Mouse (Mus musculus): ENCODE measurements at regions not wholly inside any gene's neighbourhood (a gene's known extent, or its start where the extent isn't known, plus 50 kb on each side); places are given as distances from the start of the nearest gene placed in this dataset.

DNA sequence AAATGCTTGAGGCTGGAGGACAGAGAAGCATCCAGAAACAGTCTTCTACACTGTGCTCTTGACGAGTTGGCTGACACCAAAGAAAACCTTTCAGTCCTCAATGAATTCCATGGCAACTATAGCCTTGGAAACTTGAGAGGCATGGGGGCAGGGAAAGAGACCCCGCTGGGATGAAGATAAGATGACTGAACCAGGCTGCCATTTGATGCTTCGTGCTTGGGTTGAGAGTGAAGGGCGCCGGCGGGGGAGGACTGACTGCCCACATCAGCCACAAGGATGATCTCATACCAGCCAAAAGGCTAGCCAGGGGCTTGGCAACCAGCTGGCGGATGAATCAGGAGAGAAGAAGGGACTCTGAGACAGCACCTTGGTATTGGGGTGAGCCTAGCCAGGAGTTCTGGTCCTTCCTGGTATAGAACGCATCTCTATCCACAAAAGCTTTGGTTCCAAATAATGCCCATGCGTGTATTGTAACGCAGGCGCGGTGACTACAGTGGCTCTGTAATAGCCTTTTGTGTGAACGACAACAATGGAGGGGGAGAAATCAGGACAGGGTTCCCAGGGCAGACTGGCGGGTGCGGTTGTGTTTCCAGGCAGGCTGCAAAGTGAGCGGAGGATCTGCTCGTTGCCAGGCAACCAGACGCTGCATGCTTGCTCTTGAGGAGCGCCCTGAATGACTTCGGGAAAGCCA lies 55.0 kb upstream of the Dars start:
- H3K9me3 ChIP-seq (replicated peaks; ENCODE audit: control insufficient read depth, insufficient read depth, low read length, poor library complexity, severe bottlenecking): no peaks in the 10 kb centered on the region
- H3K9ac ChIP-seq (ENCODE audit: low read depth, poor library complexity, severe bottlenecking): no peak overlapping the region
- no peaks in the 10 kb centered on the region for H3K4me1 ChIP-seq (ENCODE audit: control insufficient read depth, insufficient read depth, low read length)
- no peaks in the 10 kb centered on the region; the same call in 1 of the 2 replicates for H3K27me3 ChIP-seq (ENCODE audit: control insufficient read depth, insufficient read depth, low read length, poor library complexity, severe bottlenecking)
- peak overlapping the region; percentile 40 for H3K4me3 ChIP-seq (ENCODE audit: low read depth, low read length)
- H3K36me3 ChIP-seq (ENCODE audit: control insufficient read depth, insufficient read depth, low read length, poor library complexity, severe bottlenecking): no peaks in the 10 kb centered on the region
- no peak for TF ChIP-seq CTCF (IDR thresholded peaks at IDR 0.05; ENCODE audit: low read depth, low read length)
- no peak for TF ChIP-seq POLR2A (IDR thresholded peaks at IDR 0.05; ENCODE audit: insufficient read depth, low read length)
- no peak for TF ChIP-seq EP300 (IDR thresholded peaks at IDR 0.05; ENCODE audit: insufficient read depth, low read depth, low read length)
- no peak overlapping the region for H3K27ac ChIP-seq (ENCODE audit: insufficient read depth, low read length)

DNA sequence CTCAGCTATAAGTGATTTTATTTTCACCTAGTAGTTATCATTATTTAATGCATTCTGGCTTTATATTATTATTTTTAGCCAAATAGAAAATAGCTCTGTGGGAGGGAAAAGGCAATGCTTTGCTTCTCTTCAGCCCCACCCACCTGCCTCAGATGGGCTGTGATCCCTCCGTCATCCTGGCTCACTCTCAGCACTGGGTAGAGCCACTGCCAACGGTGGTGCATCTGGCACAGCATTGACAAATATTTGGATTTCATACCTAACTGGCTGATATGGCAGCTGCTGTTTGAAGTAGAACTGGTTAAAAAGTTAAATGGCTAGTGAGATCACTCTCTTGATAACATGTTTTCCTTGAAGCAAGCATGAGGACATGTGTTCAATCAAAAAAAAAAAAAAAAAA lies 53.6 kb upstream of the Dars start:
- TF ChIP-seq CTCF (IDR thresholded peaks at IDR 0.05; ENCODE audit: low read depth, low read length) (no peak), POLR2A (IDR thresholded peaks at IDR 0.05; ENCODE audit: insufficient read depth, low read length) (no peak), EP300 (IDR thresholded peaks at IDR 0.05; ENCODE audit: insufficient read depth, low read depth, low read length) (no peak)
- Histone ChIP-seq H3K9ac (ENCODE audit: low read depth, poor library complexity, severe bottlenecking) (no peak overlapping the region), H3K9me3 (replicated peaks; ENCODE audit: control insufficient read depth, insufficient read depth, low read length, poor library complexity, severe bottlenecking) (no peaks in the 10 kb centered on the region), H3K4me3 (ENCODE audit: low read depth, low read length) (no peak overlapping the region), H3K27me3 (ENCODE audit: control insufficient read depth, insufficient read depth, low read length, poor library complexity, severe bottlenecking) (no peaks in the 10 kb centered on the region; the same call in 1 of the 2 replicates), H3K36me3 (ENCODE audit: control insufficient read depth, insufficient read depth, low read length, poor library complexity, severe bottlenecking) (no peaks in the 10 kb centered on the region), H3K27ac (ENCODE audit: insufficient read depth, low read length) (no peak overlapping the region), H3K4me1 (ENCODE audit: control insufficient read depth, insufficient read depth, low read length) (no peaks in the 10 kb centered on the region)

DNA sequence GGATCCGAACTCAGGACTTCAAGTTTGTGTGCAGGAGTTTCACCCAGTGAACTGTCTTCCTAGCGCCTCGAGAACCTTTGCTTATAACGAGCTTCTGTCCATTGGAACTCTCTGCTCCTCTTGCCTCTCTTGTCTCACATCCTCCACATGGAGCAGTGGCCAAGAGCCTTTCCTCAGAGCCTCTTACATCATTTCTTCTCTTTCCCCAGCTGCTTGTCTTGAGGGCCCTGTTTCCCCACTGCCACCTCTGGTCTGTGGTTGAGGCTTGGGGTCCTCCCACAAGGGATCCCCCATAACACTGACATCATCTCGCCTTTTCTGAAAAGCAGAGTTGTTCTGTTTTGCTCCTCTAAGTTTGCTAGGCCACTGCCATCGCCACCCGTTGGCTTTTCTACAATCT lies 51.9 kb upstream of the Dars start:
- Histone ChIP-seq H3K9ac (ENCODE audit: low read depth, poor library complexity, severe bottlenecking) (no peak overlapping the region), H3K9me3 (replicated peaks; ENCODE audit: control insufficient read depth, insufficient read depth, low read length, poor library complexity, severe bottlenecking) (no peaks in the 10 kb centered on the region), H3K4me3 (ENCODE audit: low read depth, low read length) (no peak overlapping the region), H3K4me1 (ENCODE audit: control insufficient read depth, insufficient read depth, low read length) (no peaks in the 10 kb centered on the region), H3K36me3 (ENCODE audit: control insufficient read depth, insufficient read depth, low read length, poor library complexity, severe bottlenecking) (no peaks in the 10 kb centered on the region), H3K27ac (ENCODE audit: insufficient read depth, low read length) (no peak overlapping the region), H3K27me3 (ENCODE audit: control insufficient read depth, insufficient read depth, low read length, poor library complexity, severe bottlenecking) (no peaks in the 10 kb centered on the region; the same call in 1 of the 2 replicates)
- no peak for TF ChIP-seq CTCF (IDR thresholded peaks at IDR 0.05; ENCODE audit: low read depth, low read length)
- TF ChIP-seq POLR2A (IDR thresholded peaks at IDR 0.05; ENCODE audit: insufficient read depth, low read length): no peak
- TF ChIP-seq EP300 (IDR thresholded peaks at IDR 0.05; ENCODE audit: insufficient read depth, low read depth, low read length): no peak
